Mouse (Mus musculus) heart, adult 2 months (tissue): Measurements from ENCODE around the gene Catsperg1. TPM values are rescaled to one million over a fixed set of nuclear protein-coding genes. Genes with fewer than 3 reads are reported as not detected.

ENCODE experiments used
- DNase-seq, 2 experiments: peaks; one replicate each; pipeline ENCODE4 v3.0.0; 2021
- H3K27ac ChIP-seq: fragments of 200-600 bp; 2 replicates; pipeline ENCODE4 v1.8.1; 2022
- H3K27me3 ChIP-seq: fragments of 200-500 bp; 2 replicates; pipeline ENCODE4 v1.6.1; 2012; ENCODE audit warnings: mild to moderate bottlenecking, low read length, inconsistent platforms, mixed read lengths; ENCODE audit not compliant: control insufficient read depth, insufficient read depth
- H3K36me3 ChIP-seq: fragments of 200-500 bp; 2 replicates; pipeline ENCODE4 v1.6.1; 2012; ENCODE audit warnings: low read length, inconsistent platforms; ENCODE audit not compliant: control insufficient read depth, insufficient read depth
- H3K4me1 ChIP-seq: fragments of 200-500 bp; 2 replicates; pipeline ENCODE4 v1.6.1; 2011; ENCODE audit warnings: low read length; ENCODE audit not compliant: control insufficient read depth, insufficient read depth
- H3K4me3 ChIP-seq: fragments of 200-600 bp; 2 replicates; pipeline ENCODE4 v1.8.1; 2022
- H3K79me2 ChIP-seq: fragments of 200-500 bp; replicated peaks from 2 replicates; pipeline ENCODE4 v1.6.1; 2012; ENCODE audit warnings: mild to moderate bottlenecking, inconsistent platforms, low read length, moderate library complexity, mixed read lengths; ENCODE audit not compliant: control insufficient read depth, insufficient read depth
- H3K9ac ChIP-seq: fragments of 200-500 bp; 2 replicates; pipeline ENCODE4 v1.6.1; 2012; ENCODE audit warnings: low read depth, mild to moderate bottlenecking, control low read depth, inconsistent platforms, low read length, mixed read lengths
- CTCF ChIP-seq: fragments of 200-600 bp; IDR thresholded peaks from 2 replicates; pipeline ENCODE4 v1.8.1; 2022; ENCODE audit warnings: antibody characterized with exemption, mild to moderate bottlenecking, moderate library complexity
- EP300 ChIP-seq: fragments of 200-500 bp; IDR thresholded peaks from 2 replicates; pipeline ENCODE4 v1.6.1; 2011; ENCODE audit warnings: low read depth, low read length, control low read depth; ENCODE audit not compliant: insufficient read depth
- POLR2A ChIP-seq: fragments of 200-500 bp; IDR thresholded peaks from 2 replicates; pipeline ENCODE4 v1.6.1; 2011; ENCODE audit warnings: mild to moderate bottlenecking, low read depth, low read length, control low read depth; ENCODE audit not compliant: insufficient read depth
- WGBS: fragments of 180-500 bp; shearing (Covaris S2); methylation state at CpG from one replicate; pipeline ENCODE4 v1.1.7; 2018; 5-methylcytosine and 5-hydroxymethylcytosine counted together
- intact Hi-C: fragments of 180-260 bp; cut with DNase I; formaldehyde crosslinking; loops from one replicate; pipeline ENCODE4 v1.15.1; 2025
- polyA plus RNA-seq: library from polyadenylated mRNA; depleted of rRNA; stranded (reverse); fragments of >200 nt; gene quantifications from 2 replicates; pipeline ENCODE4 v1.2.3, GENCODE M21; 2012
- total RNA-seq, 2 experiments: library from RNA; stranded (reverse); gene quantifications; 2 replicates each; pipeline ENCODE4 v1.2.3; 2021

Gene Catsperg1
- total and polyA plus RNA-seq, 3 experiments: 0.30 to 1.0 (median 0.34) TPM

DNA sequence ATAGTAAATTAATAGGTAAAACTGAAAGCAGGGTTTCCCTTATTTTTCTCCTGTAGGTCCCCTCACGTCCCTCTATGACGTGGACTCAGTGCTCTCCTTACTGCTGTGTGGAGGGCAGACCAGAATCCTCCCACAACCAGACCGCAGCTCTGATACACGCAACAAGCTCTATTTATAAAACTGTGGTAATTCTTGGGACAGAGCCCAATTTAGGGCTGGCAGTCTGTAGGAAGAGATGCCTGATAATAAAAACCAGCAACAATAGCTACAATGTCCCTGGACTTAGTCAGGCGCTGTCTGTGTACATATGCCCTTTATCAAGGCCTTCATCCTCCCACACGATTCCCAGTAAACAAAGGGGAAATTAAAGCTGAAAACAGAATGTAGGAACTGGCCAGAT, 19.9 kb upstream of the Catsperg1 start:
- Histone ChIP-seq H3K79me2 (no peaks in the 10 kb centered on the region), H3K36me3 (no peaks in the 10 kb centered on the region), H3K27ac (peak overlapping the region; percentile 60), H3K4me1 (peaks cover 5% of the 10 kb centered on the region), H3K27me3 (no peaks in the 10 kb centered on the region), H3K9ac (no peak overlapping the region), H3K4me3 (no peak overlapping the region)
- intact Hi-C loops: loop anchor here (5.0 kb wide), 1 partner anchor 51 kb away; the partner anchor contains the start of gene Psmd8
- 16% methylated on average over 6 of the region's 6 CpGs for WGBS
- DNase-seq: peak in 1 of 2 experiments; percentile 49
- TF ChIP-seq CTCF (no peak), EP300 (no peak), POLR2A (no peak)

DNA sequence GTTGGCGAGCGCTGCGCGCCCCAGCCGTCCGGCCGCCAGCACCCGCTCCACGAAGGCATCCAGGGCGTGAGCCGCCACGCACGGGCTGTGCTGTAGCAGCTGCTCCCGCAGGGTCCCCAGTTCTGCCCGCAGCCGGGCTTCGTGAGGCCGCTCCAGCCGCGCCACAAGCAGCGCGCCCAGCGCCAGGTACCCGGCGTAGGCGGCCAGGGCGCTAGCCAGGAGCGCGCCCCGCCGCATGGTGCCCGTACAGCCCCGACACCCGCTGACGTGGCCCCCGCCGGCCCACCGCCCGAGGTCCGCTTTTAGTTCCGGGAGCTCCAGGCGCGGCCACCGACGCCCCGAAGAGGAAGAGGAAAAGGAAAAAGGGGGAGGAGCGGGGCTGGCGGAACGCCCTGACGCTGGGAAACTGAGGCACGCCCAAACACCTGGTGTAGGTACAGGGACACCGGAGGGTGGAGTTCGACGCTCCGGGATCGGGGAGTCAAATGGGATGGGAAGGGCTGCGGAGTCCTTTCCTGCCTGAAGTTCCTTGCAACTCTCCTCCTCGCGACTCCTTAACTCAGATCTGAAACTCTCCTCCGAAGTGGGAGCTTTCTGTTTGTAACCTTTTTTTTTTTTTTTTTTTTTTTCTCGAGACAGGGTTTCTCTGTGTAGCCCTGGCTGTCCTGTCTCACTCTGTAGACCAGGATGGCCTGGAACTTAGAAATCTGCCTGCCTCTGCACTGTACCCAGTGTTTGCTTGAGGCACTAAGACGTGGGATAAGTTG, 18.6 kb upstream of the Catsperg1 start, which contains the start of gene Kcnk6:
Gene Kcnk6, minus strand, starts transcription at position 269 of the 767 bp plus-strand sequence.
- Histone ChIP-seq H3K27ac (peak within 1 kb of the TSS; percentile 82), H3K36me3 (no peaks in the 10 kb centered on the region), H3K9ac (peak within 1 kb of the TSS; percentile 89), H3K4me1 (peaks cover 5% of the 10 kb centered on the region), H3K79me2 (no peaks in the 10 kb centered on the region), H3K27me3 (no peaks in the 10 kb centered on the region), H3K4me3 (peak within 1 kb of the TSS; percentile 90)
- intact Hi-C loops: loop anchor here (5.0 kb wide), 1 partner anchor 50 kb away; the partner anchor contains the start of gene Psmd8
- 2% methylated on average over 62 of the region's 62 CpGs for WGBS
- peak; percentile 81 to 84 for DNase-seq
- TF ChIP-seq POLR2A: 0 out of 2 replicates have a peak, but pooled peaks have one; percentile 38
- TF ChIP-seq EP300: no peak
- no peak for TF ChIP-seq CTCF

DNA sequence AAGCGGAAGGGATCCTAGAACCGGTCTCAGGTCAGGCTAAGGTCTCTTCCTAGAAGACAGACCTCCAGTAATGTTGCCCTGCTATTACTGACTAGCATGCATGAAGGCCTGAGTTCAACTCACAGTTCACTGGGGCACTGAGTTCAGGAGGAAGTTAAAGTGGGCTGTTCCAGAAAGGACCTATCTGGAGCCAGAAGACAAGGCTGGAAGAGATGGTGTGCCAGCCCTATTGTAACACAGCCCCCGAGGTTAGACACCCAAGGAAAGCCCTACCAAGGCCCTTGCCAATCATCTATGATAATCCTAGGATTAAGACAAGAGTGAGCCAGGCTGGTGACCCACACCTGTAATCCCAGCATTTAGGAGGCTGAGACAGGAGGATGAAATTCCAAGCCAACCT, 17.7 kb upstream of the Catsperg1 start:
- H3K4me3 ChIP-seq: peak overlapping the region; percentile 90
- TF ChIP-seq POLR2A (0 out of 2 replicates have a peak, but pooled peaks have one; percentile 7), CTCF (no peak), EP300 (no peak)
- intact Hi-C loops: loop anchor here (1.0 to 5.0 kb wide), 2 partner anchors 20 to 49 kb away; partner anchors contain the start of gene Psmd8
- peak overlapping the region; percentile 89 for H3K9ac ChIP-seq
- H3K79me2 ChIP-seq: no peaks in the 10 kb centered on the region
- peaks cover 5% of the 10 kb centered on the region for H3K4me1 ChIP-seq
- 41% methylated on average over 3 of the region's 3 CpGs for WGBS
- H3K36me3 ChIP-seq: no peaks in the 10 kb centered on the region
- H3K27me3 ChIP-seq: no peaks in the 10 kb centered on the region
- no peak for DNase-seq
- peak overlapping the region; percentile 82 for H3K27ac ChIP-seq

DNA sequence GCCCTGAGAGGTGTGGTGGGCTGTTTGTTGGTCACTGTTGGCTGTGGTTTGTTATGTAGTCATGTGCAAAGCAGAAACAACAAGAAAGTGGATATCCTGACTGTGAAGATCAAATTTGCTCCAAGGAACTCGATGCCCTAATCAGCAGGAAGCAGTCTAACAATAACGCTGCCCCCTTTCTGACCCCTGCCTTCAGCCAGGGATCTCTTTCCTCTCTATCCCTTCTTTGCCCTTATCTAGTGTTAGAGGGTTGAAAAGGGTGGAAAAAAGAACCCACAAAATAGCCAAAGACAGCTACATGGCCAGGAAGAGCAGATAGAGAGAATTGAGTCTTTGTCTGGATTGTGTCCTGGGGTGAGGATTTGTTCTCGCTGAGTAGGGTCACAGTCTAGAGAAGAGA, 16.7 kb upstream of the Catsperg1 start:
- Histone ChIP-seq H3K9ac (no peak overlapping the region), H3K79me2 (no peaks in the 10 kb centered on the region), H3K4me1 (peaks cover 5% of the 10 kb centered on the region), H3K27me3 (no peaks in the 10 kb centered on the region), H3K4me3 (no peak overlapping the region), H3K27ac (no peak overlapping the region), H3K36me3 (no peaks in the 10 kb centered on the region)
- WGBS: 24% methylated on average over 3 of the region's 3 CpGs
- TF ChIP-seq POLR2A (no peak), CTCF (no peak), EP300 (no peak)
- intact Hi-C loops: loop anchor here (5.0 kb wide), 1 partner anchor 48 kb away; the partner anchor contains the start of gene Psmd8
- no peak for DNase-seq

DNA sequence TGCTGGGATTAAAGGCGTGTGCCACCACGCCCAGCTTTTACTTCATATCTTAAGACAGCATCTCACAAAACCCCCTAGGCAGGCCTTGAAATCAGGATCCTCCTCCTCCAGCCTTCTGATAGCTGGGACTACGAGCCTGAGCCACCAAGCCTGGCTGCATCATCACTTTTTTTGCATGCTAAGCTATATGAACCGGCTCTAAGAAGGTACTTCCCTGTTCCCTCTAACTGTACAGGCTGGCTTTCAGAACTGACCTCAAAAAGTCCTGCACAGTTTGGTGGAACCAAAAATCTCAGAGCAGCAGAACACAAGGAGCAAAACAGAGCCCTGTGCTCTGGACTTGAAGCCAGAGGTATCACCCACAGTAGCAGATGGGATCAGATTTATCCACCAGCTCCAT, 14.4 kb upstream of the Catsperg1 start:
- intact Hi-C loops: no loop called here
- no peak for DNase-seq
- Histone ChIP-seq H3K36me3 (no peaks in the 10 kb centered on the region), H3K27me3 (no peaks in the 10 kb centered on the region), H3K27ac (no peak overlapping the region), H3K4me1 (peaks cover 3% of the 10 kb centered on the region), H3K4me3 (no peak overlapping the region), H3K79me2 (no peaks in the 10 kb centered on the region), H3K9ac (no peak overlapping the region)
- 72% methylated on average over 4 of the region's 4 CpGs for WGBS
- TF ChIP-seq POLR2A (no peak), CTCF (no peak), EP300 (no peak)

DNA sequence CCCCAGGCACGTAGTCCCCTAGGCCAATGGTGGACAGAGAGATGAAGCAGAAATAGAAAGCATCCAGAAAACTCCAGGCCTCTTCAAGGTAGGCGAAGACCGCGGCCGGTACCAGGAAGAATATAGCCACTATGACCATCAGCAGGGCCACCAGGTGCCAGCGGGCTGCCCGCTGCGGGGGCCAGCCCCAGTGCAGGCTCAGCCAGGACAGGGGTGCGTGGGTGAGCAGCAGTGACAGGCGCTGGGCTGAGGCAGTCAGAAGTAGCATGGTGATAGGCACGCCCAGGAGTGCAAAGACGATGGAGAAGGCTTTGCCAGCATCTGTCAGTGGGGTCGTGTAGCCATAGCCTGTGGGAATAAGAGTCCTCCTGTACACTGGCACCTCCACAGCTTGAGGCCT, 11.7 kb upstream of the Catsperg1 start:
- no peak for DNase-seq
- Histone ChIP-seq H3K4me3 (no peak overlapping the region), H3K4me1 (no peaks in the 10 kb centered on the region; the same call in 1 of the 2 replicates), H3K79me2 (no peaks in the 10 kb centered on the region), H3K27ac (no peak overlapping the region), H3K9ac (no peak overlapping the region), H3K27me3 (no peaks in the 10 kb centered on the region), H3K36me3 (no peaks in the 10 kb centered on the region)
- 83% methylated on average over 13 of the region's 13 CpGs for WGBS
- TF ChIP-seq CTCF: no peak
- intact Hi-C loops: no loop called here
